Mouse (Mus musculus) C2C12 (cell line): ENCODE results near the gene Nfib. TPM values are rescaled to one million over a fixed set of nuclear protein-coding genes. Genes with fewer than 3 reads are reported as not detected.

ENCODE experiments used
- H3K27me3 ChIP-seq: one replicate; pipeline ENCODE4 v1.6.1; 2011; ENCODE audit not compliant: control insufficient read depth, insufficient read depth, insufficient read length
- H3K36me3 ChIP-seq: one replicate; pipeline ENCODE4 v1.6.1; 2011; ENCODE audit not compliant: control insufficient read depth, insufficient read depth
- H3K4me3 ChIP-seq: one replicate; pipeline ENCODE4 v1.5.1; 2011; ENCODE audit warnings: mild to moderate bottlenecking, control low read depth; ENCODE audit not compliant: poor library complexity, insufficient read depth, severe bottlenecking
- H3K79me2 ChIP-seq: one replicate; pipeline ENCODE4 v1.6.1; 2011; ENCODE audit not compliant: control insufficient read depth, insufficient read depth
- H3K79me3 ChIP-seq: one replicate; pipeline ENCODE4 v1.6.1; 2011; ENCODE audit warnings: low read depth, control low read depth
- H3ac ChIP-seq: one replicate; pipeline ENCODE3; 2011; ENCODE audit warnings: low read depth; ENCODE audit not compliant: control insufficient read depth, insufficient read length
- CEBPB ChIP-seq: IDR thresholded peaks from one replicate; pipeline ENCODE4 v1.6.1; 2011; ENCODE audit warnings: low read depth, mild to moderate bottlenecking, control low read depth, moderate library complexity
- CTCF ChIP-seq: IDR thresholded peaks from one replicate; pipeline ENCODE4 v1.5.1; 2011; ENCODE audit not compliant: control insufficient read depth, insufficient read depth, insufficient read length
- FOSL1 ChIP-seq: IDR thresholded peaks from one replicate; pipeline ENCODE4 v1.8.0; 2011; ENCODE audit warnings: mild to moderate bottlenecking, low read length; ENCODE audit not compliant: poor library complexity, insufficient read depth, severe bottlenecking
- MAX ChIP-seq: IDR thresholded peaks from one replicate; pipeline ENCODE4 v1.6.1; 2011; ENCODE audit warnings: mild to moderate bottlenecking, control low read depth
- MYOD1 ChIP-seq: IDR thresholded peaks from one replicate; pipeline ENCODE4 v1.6.1; 2011; ENCODE audit warnings: low read depth; ENCODE audit not compliant: control insufficient read depth, insufficient read length
- MYOG ChIP-seq: IDR thresholded peaks from one replicate; pipeline ENCODE4 v1.6.1; 2011; ENCODE audit not compliant: control insufficient read depth, insufficient read length; ENCODE audit errors: extremely low read depth
- USF1 ChIP-seq: IDR thresholded peaks from one replicate; pipeline ENCODE4 v1.6.1; 2011; ENCODE audit warnings: low read depth, mild to moderate bottlenecking, control low read depth, moderate library complexity
- polyA plus RNA-seq: library from polyadenylated mRNA; unstranded; fragments of >200 nt; fragmentation: generic; extraction: Trizol; gene quantifications from one replicate; pipeline ENCODE4 v1.2.1, GENCODE M21; 2012; ENCODE audit warnings: missing spikeins

Nfib gene
- polyA plus RNA-seq, 1 experiment = 5.1 TPM

DNA sequence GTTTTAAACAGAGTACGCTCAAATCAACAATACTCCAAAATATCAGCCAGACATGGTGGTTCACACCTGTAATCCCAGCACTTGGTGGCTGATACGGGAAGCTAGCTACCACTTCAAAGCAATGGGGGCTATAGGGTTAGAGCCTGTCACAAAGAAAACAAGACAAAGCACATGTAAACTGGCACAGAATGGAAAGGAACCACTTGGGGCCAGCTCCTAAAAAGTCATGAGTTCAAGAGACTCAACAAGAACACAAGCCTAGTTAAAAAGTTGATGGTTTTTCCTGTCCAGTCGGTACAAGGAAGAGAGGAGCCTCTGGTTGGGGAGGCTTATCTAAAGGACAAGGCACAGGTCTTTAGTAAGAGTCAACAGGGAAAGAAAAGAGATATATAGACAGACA, 327.9 kb downstream of the Nfib start:
- H3K79me3 ChIP-seq = peaks cover 2% of the 10 kb centered on the region
- no peak for TF ChIP-seq FOSL1
- TF ChIP-seq MYOG = no peak
- TF ChIP-seq CTCF = no peak
- TF ChIP-seq CEBPB = no peak
- H3ac ChIP-seq = no peak overlapping the region
- H3K27me3 ChIP-seq = no peaks in the 10 kb centered on the region
- H3K4me3 ChIP-seq = no peak overlapping the region
- H3K36me3 ChIP-seq = no peaks in the 10 kb centered on the region
- peaks cover 9% of the 10 kb centered on the region for H3K79me2 ChIP-seq

DNA sequence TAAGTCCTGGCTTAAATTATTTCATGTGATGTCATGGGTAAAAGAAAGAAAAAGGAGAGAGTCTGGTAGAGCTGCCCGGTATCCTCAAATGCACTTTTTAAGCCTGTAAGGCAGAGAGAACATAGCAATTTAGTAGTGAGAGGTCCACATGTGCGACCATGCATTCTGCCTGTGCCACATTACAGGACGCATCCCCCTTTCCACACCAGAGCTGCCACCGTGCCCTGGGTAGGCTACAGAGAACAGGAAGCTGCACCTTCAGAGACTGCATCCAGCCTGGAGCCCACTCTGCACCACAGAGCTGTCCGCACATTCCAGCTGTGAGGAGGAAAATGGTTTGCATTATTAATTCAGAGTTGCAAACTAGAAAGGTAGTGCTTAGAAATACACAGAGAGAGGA, 331.0 kb downstream of the Nfib start:
- H3ac ChIP-seq = no peak overlapping the region

DNA sequence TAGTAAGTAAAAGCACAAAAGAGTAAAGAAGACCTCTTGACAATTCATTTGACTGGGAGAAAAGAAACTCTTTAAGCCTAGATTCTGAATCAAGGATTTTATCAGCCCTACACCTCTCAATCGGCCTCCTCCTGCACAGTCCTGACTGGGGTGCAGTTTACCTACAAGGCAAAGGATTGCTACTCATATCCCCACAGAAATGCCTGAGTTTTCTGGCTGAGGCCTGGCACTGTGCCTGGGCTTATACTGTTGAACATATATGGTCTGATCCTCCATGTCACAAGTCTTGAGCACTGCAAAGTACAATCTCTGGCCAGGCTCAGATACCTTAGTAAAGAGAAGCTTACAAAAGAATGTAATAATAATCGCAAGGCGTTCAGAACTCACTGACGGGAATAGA, 333.3 kb downstream of the Nfib start:
- no peak overlapping the region for H3K4me3 ChIP-seq
- H3K36me3 ChIP-seq = peaks cover 2% of the 10 kb centered on the region
- no peaks in the 10 kb centered on the region for H3K27me3 ChIP-seq
- no peaks in the 10 kb centered on the region for H3K79me3 ChIP-seq
- H3ac ChIP-seq = no peak overlapping the region
- TF ChIP-seq CTCF = no peak
- no peak for TF ChIP-seq CEBPB
- TF ChIP-seq MYOG = no peak
- TF ChIP-seq MAX = no peak
- H3K79me2 ChIP-seq = peaks cover 10% of the 10 kb centered on the region

More for the DNA sequence above, 331.0 kb downstream of the Nfib start:
- TF ChIP-seq MYOG (no peak), USF1 (no peak), CTCF (no peak), MAX (no peak), CEBPB (no peak), FOSL1 (no peak), MYOD1 (no peak)
- Histone ChIP-seq H3K4me3 (no peak overlapping the region), H3K79me2 (no peaks in the 10 kb centered on the region), H3K36me3 (peaks cover 2% of the 10 kb centered on the region), H3K27me3 (no peaks in the 10 kb centered on the region), H3K79me3 (peaks cover 2% of the 10 kb centered on the region)

DNA sequence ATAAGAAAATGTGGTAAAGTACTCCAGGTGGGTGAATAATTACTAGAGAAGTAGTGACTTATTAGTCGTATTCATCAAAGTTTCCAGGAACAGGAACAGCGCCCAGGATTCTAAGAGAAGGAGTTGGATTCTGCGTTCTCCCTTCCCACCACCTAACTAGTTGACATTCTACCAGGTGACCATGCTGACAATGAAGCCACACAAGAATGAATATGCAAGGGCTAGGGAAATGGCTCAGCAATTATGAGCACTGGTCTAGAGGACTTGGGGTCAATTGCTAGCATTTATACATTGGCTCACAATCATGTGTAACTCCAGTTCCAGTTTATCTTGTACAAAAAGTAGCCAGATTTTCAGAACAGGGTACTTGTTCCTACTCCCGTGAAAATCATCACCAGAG, 334.1 kb downstream of the Nfib start:
- no peak overlapping the region for H3K4me3 ChIP-seq
- peaks cover 10% of the 10 kb centered on the region for H3K79me2 ChIP-seq
- TF ChIP-seq MAX = no peak
- no peak for TF ChIP-seq CEBPB
- H3K79me3 ChIP-seq = no peaks in the 10 kb centered on the region
- H3K36me3 ChIP-seq = peaks cover 2% of the 10 kb centered on the region
- H3ac ChIP-seq = no peak overlapping the region
- H3K27me3 ChIP-seq = no peaks in the 10 kb centered on the region

DNA sequence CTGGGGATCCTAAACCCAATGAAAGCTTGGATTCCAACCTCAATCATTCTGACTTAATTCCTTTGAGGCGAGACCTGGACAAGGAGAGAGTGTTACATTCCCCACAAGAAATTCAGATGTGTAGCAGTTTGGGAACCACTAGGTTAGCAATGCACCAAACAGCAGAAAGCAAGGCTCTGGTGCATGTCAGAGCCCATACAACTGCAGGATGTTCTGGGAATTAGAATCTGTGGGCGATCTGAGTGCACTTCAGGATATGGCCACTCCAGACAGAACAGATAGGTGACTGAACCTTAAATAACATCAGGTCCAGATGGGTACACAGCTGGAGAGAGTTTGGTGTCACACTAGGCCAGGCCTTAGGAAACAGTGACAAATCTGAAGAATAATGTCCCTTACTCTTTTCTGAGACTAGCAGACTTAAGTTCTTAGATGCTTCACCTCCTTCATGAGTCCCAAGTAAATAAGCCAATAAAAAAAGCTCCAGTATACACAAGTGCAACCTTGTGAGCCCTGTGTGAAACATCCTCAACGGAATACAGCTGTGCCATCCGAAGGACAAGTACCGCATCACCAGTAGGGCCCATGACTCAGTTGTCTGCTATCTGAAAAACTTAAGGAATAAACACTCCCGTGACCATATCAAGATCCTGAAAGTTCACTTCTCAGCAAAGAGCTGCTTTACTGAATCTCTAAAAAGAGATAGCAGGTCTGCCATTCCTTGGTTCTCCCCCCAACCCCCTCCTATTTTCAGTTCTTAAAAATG, 336.4 kb downstream of the Nfib start:
- Histone ChIP-seq H3K79me2 (peaks cover 20% of the 10 kb centered on the region), H3K36me3 (peaks cover 2% of the 10 kb centered on the region), H3K4me3 (no peak overlapping the region), H3K27me3 (no peaks in the 10 kb centered on the region), H3ac (no peak overlapping the region), H3K79me3 (no peaks in the 10 kb centered on the region)
- no peak for TF ChIP-seq CEBPB
- no peak for TF ChIP-seq MYOD1
- TF ChIP-seq FOSL1 = no peak
- no peak for TF ChIP-seq CTCF

DNA sequence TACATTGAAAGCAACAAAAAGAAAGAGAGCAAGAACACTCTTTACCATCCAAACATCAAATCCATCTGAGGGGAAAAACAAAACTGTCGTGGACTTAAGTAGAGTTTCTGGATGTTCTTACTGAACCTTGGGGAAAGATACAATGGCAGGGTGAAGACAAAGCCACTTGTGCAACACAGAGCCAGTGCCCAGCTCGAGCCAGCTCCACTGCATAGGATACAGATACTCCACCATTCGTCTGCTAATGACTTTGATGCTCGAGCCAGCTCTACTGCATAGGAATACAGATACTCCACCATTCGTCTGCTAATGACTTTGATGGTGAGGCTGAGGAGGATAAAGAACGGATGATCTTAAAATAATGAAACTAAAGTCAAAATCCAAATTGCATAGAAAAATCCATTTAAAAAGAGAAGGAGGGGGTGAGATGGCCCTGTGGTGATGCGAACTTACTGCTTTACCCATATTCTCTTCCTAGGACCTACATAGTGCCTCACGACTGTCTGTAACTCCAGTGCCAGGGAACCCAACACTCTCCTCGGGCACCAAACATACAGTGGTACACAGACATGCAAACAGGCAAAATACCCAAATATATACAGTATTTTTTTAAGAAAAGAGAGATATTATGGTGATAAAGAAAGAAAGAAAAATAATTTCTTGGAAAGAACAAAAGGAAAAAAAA, 337.3 kb downstream of the Nfib start:
- no peaks in the 10 kb centered on the region for H3K27me3 ChIP-seq
- peaks cover 27% of the 10 kb centered on the region for H3K79me2 ChIP-seq
- TF ChIP-seq USF1 (no peak), CEBPB (no peak), MYOD1 (no peak), MYOG (no peak), MAX (no peak)
- H3ac ChIP-seq = no peak overlapping the region
- peaks cover 4% of the 10 kb centered on the region for H3K79me3 ChIP-seq
- peaks cover 2% of the 10 kb centered on the region for H3K36me3 ChIP-seq
- H3K4me3 ChIP-seq = no peak overlapping the region
